Mouse (Mus musculus) splenic B cell, adult 2 months (primary cell): ENCODE results near the gene Rad9b.

ENCODE experiments used
- DNase-seq: peaks from one replicate; pipeline ENCODE4 v3.0.0-alpha.2; 2011; ENCODE audit warnings: low read depth, low spot score
- H3K27me3 ChIP-seq: 2 replicates; pipeline ENCODE4 v1.6.1; 2012; ENCODE audit warnings: mild to moderate bottlenecking, low read length, moderate library complexity, mixed read lengths; ENCODE audit not compliant: control insufficient read depth, poor library complexity, insufficient read depth, severe bottlenecking
- H3K36me3 ChIP-seq: 2 replicates; pipeline ENCODE4 v1.6.1; 2012; ENCODE audit warnings: mild to moderate bottlenecking, low read length, moderate library complexity, mixed read lengths; ENCODE audit not compliant: control insufficient read depth, poor library complexity, insufficient read depth, severe bottlenecking

Rad9b gene

DNA sequence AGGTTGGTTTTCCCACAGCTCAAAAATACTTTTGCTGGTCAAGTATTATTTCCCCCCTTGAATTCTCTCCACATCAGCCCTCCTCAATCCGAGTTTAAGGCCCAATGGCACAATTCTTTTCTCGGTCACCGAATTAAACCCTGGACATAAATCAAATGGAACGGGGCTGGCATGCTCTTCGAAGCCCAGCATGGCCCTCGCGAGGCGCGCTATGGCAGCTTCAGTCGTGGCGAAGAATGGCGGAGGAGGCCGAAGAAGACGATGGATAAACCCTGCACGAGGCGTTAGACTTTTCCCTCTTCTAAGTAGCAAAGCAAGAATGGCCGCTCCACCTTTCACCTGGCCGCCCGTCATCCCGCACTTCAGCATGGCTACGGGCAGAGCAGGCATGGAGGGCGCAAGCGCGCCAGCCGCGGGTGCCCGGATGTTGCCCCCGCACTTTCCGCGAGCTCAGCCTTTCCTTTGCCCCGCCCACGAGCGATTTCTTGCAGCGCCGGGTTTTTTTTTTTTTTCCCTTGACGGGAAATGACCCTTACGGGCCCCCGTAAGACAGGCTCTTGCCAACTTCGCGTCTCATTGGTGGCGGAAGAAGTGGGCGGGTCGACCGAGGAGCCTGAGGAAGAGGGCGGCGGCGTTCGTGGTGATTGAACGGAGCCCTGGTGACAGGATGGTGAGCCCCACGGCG lies at the start of gene Rad9b, which contains the start of gene Vps29:
Gene Rad9b, minus strand, starts transcription at position 427 of the 685 bp plus-strand sequence.
Gene Vps29, plus strand, starts transcription at position 563 of the 685 bp plus-strand sequence.
- Histone ChIP-seq H3K36me3 (no peaks in the 10 kb centered on the region; the same call in 1 of the 2 replicates), H3K27me3 (no peaks in the 10 kb centered on the region)
- peak; percentile 100 for DNase-seq

DNA sequence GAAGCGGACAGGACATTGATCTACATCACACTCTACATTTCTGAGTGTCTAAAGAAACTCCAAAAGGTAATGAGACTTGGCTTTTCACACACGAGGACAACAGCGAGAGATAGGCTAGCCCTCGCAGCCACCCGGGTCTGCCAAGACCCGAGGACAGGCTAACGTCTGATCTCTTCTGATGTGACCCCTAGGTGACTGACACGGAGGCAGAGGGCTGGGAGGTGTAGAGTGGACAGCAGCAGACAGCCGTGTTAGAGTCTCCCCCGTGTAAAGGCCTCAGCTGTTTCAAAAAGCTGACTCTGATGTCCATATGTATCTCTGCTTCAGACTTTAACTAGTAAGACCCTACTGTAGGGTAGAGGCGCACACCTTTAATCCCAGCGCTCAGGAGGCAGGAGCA lies 49.3 kb upstream of the Rad9b start:
- peaks cover 22% of the 10 kb centered on the region for H3K36me3 ChIP-seq
- no peaks in the 10 kb centered on the region for H3K27me3 ChIP-seq
- no peak for DNase-seq

DNA sequence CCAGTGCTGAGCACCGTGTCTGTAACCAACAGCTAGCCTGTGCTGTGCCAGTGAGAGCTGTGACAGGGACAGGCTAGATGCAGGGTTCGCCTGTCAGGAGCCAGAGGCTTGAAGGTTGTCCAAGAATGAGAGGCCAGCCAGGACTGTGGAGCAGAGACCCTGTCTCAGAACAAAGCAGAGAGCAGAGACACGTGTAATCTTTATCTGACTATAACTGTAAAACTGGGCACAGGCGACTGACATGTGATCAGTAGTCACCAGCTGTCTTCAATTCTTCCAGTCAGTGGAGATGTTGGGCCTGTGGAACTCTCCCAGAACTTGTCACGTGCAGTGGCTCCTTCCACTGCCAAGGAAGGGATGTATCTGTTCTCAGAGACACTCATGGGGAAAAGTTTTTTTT lies 48.7 kb upstream of the Rad9b start:
- DNase-seq, result no peak
- peaks cover 22% of the 10 kb centered on the region for H3K36me3 ChIP-seq
- no peaks in the 10 kb centered on the region for H3K27me3 ChIP-seq

DNA sequence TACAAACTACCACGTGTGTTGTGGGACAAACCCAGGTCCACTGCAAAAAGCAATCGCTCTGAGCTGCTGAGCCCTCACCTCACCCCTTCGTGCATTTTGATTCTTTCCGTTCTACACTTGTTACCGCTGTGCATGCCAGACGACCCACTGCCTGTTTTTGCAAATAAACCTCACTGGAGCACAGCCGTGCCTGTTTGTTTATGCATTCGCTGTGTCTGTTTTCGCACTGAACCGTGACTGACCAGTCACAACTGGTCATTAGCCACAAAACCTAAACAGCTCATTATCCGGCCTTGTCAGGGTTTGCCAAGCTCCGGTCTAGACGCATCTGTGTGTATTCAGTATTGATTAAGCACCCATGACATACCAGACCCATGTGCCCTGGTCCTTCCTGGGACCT lies 48.1 kb upstream of the Rad9b start:
- Histone ChIP-seq H3K36me3 (peaks cover 22% of the 10 kb centered on the region), H3K27me3 (no peaks in the 10 kb centered on the region)
- DNase-seq, result no peak

DNA sequence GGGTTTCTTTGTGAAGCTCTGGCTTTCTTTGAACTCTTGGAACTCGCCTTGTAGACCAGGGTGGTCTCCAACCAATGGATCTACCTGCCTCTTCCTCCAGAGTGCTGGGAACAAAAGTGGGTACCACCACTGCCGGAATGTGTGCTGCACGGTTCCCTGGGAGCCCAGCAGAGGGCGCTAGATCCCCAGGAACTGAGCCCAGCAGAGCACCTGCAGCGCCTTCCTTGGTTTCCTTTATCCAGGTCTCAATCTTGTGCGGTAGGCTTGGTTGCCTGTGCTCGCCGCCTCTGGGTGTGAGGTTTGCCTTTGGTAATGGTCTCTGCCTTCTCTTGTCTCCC lies 47.2 kb upstream of the Rad9b start:
- DNase-seq, result peak; percentile 67
- H3K36me3 ChIP-seq, result peaks cover 17% of the 10 kb centered on the region; the same call in 1 of the 2 replicates
- no peaks in the 10 kb centered on the region for H3K27me3 ChIP-seq

DNA sequence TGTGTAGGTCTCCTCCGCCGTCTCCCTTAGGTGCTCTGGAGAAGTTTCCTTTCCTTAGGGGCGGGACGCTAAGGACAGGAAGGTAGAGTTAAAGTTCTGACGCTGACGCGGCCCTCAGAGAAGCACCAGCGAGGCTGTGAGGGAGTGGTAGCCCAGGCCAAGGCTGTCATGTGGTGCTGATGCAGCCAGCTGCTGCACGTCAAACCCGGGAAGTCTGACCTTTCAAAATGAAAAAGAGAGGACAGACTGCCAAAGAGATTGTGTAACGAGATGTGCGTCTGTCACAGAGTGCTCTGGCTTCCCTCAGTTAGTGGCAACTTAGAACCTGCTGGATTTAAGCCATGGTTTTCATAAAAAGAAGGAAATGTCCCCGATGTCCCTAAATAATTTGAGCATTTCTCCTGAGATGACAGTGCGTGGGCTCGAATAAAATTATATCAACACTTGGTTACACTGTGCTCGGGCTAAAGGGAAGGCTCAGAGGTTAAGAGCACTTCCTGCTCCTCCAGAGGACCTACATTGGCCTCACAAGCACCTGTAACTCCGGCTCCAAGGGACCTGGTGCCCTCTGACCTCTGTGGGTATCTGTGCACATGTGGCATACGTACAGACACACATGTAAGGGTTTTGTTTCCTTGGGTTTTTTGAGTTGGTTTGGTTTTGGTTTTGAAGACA lies 46.7 kb upstream of the Rad9b start:
- Histone ChIP-seq H3K27me3 (no peaks in the 10 kb centered on the region), H3K36me3 (peaks cover 17% of the 10 kb centered on the region; the same call in 1 of the 2 replicates)
- DNase-seq, result no peak

DNA sequence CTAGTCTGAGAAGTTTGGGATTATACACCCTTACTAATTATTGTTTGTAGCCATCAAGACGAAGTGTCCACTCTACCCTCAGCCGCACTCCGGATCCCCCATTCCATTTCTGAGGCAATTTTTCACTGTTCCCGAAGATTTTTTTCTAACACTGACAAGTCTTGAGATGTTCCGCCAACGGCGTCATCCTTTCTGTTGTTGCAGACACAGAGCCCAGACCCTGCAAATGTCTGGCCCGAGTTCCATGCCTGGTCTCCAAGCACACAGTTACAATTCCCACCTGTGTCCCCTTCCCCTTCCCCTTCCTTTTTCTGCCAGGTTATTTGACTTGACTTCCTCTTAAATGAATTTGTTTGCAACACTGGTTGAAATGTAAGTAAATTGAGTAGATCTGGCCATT lies 45.8 kb upstream of the Rad9b start:
- DNase-seq, result no peak
- no peaks in the 10 kb centered on the region for H3K27me3 ChIP-seq
- H3K36me3 ChIP-seq, result peaks cover 14% of the 10 kb centered on the region; the same call in 1 of the 2 replicates

DNA sequence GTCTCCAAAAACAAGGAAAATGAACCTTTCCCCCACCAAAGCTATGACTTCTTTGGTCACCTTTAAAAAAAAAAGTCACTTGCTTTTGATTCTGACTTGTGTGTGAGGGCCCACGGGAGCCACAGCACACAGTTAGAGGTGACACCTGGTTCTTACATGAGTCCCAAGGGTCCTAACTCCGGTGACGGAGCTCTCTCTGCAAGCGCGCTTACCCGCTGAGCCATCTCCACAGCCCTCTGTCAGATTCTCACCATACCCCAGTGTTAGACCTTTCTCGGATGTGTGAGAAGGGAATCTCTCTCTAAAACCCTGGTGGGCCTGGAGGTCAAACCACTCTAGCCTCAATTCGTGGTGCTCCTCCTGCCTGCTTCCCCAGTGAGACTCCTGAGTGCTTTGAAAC lies 43.5 kb upstream of the Rad9b start:
- peak; percentile 66 for DNase-seq
- H3K36me3 ChIP-seq, result peaks cover 2% of the 10 kb centered on the region; the same call in 1 of the 2 replicates
- no peaks in the 10 kb centered on the region for H3K27me3 ChIP-seq

DNA sequence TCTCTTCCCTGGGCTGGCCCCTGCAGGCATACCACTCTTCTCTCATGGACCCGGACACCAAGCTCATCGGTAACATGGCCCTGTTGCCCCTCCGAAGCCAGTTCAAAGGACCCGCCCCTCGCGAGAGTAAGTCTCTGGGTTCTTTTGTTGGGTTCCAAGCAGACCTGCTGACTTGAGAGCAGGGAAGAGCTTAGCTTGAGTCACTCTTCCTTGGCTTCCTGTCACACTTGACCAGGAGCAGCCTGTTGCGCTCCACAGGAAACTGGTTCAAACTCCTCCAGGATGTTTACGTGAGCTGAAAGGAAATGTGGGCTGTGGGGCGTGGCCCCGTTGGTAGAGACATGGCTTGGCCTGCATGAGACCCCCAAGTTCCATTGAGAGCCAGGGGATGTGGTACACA lies 42.8 kb upstream of the Rad9b start:
- H3K27me3 ChIP-seq, result no peaks in the 10 kb centered on the region
- DNase-seq, result no peak

DNA sequence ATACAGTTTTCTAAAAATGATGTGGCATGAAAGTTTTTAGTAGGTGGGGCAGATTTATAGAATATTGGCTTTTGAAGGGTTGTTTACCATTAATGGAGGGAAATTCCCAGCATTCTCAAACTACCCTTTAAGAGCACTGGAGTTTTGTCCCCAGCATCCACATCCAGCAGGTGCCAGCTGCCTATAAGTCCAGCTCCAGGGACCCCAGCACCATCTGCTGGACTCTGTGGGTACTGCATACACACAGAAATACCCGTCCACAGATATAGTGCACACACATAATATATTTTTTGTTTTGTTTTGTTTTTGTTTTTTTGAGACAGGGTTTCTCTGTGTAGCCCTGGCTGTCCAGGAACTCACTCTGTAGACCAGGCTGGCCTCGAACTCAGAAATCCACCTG lies 39.9 kb upstream of the Rad9b start:
- Histone ChIP-seq H3K27me3 (no peaks in the 10 kb centered on the region), H3K36me3 (peaks cover 2% of the 10 kb centered on the region; the same call in 1 of the 2 replicates)
- DNase-seq, result peak; percentile 89

More for the DNA sequence above, 42.8 kb upstream of the Rad9b start:
- H3K36me3 ChIP-seq, result peaks cover 2% of the 10 kb centered on the region; the same call in 1 of the 2 replicates

DNA sequence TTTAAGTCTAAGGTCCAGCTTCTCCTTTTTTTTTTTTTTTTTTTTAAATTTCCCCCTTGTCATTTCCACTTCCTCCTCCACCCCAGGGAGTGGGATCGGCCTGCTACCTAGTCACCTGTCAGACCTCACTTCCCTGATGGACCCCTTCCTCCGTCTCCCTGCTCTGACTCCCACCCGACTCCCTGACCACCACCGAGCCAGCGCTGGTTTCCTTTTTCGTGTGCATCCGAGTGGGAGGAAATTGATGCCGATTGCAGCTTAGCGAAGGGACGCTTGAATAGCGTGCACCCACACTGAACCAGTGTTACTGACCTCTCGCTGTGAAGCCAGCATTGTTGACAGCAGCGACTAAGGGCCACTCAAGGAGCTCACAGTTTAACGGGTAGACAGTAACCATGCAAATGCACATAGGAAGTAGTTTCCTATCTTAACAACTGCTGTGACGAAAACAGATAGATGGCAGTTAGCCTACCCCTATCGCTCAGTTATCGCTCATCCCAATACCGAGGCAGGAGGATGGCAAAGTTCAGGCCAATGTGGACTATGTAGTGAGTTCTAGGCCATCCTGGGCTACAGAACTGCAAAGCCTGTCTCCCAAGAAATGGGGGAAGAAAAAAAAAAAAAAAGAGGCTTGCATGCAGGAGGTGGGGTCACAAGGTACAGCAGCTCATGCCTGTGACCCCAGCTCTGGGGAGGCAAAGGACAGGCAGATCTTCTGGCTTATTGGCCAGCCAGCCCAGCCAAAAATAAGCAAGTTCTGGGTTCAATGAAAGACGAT lies 38.4 kb upstream of the Rad9b start:
- no peaks in the 10 kb centered on the region for H3K36me3 ChIP-seq
- no peaks in the 10 kb centered on the region for H3K27me3 ChIP-seq
- peak; percentile 64 for DNase-seq

DNA sequence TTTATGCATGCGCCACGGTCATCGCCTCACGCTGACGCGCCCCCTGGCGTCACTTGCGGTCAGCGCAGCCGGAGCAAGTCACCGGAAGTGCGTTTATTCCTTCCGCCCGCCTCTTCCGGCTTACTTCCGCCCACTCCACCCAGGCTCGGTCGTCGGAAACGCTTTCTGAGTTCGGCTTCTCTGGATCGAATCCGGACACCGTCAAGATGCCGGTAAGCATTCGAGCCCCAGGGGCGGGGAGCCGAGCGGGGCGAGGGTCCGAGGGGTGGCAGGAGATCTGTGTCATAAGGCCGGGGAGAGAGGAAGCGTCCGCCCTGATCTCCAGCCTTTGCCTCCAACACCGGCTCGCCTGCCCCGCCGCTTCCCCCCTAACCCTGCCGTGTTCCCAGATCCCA lies 37.8 kb upstream of the Rad9b start, which contains the start of gene Arpc3:
Gene Arpc3, plus strand, starts transcription at position 93 of the 395 bp plus-strand sequence.
- peak; percentile 97 for DNase-seq
- H3K36me3 ChIP-seq, result no peaks in the 10 kb centered on the region
- no peaks in the 10 kb centered on the region for H3K27me3 ChIP-seq

DNA sequence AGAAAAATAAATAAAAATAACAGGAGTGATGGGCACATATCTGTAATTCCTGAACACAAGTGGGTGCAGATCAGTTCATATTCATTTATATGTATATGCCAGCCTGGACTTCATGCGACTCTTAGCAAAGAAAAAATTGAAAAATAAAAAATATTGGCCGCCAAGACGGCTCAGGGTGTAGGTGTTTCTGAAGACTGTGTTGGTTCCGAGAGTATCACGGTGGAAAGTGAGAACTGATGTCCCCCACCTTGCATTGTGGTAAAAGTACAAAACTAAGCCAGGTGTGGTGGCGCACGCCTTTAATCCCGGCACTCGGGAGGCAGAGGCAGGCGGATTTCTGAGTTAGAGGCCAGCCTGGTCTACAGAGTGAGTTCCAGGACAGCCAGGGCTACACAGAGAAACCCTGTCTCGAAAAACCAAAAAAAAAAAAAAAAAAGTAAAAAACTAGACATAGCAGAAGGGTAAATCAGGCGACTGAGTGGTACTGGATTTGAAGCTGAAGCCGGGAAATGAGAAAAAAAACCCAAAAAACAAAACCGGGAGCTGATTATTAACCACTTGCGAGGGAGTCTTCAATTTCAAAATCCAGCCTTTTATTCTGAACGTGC lies 37.2 kb upstream of the Rad9b start:
- no peak for DNase-seq
- H3K27me3 ChIP-seq, result no peaks in the 10 kb centered on the region

DNA sequence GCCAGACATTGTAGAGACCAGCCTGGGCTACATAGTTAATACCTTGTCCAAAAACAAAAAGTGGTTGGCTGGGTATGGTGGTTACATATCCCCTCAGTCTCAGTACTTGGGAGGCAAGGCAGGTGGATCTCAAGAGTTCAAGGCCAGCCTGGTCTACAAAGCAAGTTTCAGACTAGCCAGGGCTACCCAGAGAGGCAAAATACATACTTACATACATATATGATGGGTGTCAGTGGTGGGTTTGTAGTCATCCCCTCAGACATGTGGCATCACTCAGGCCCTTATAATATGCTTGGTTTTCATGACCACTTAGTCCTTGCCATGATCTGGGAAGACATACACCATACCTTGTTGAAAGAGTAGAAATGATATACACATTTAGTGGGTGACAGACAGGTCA lies 36.6 kb upstream of the Rad9b start:
- no peak for DNase-seq
- H3K27me3 ChIP-seq, result no peaks in the 10 kb centered on the region
- no peaks in the 10 kb centered on the region for H3K36me3 ChIP-seq

More for the DNA sequence above, 37.2 kb upstream of the Rad9b start:
- no peaks in the 10 kb centered on the region for H3K36me3 ChIP-seq
